In genomic region chr4:155463050-155463449, GRCm38 (mm10) we compare ENCODE assay signal across 18 mouse cellular contexts. TPM values are rescaled to one million over a fixed set of nuclear protein-coding genes. Genes with fewer than 3 reads are reported as not detected.
"Had no signal": no experiment of that assay in that cellular context is flagged by ENCODE, and none has a peak within 500 bp of the region (broad histone marks: within the 10 kb centered on the region; RNA-seq: fewer than 3 reads in every experiment).

No protein-coding gene starts in this region.

- H3K36me3 ChIP-seq: lung, embryonic 15.5 days; midbrain, embryonic 12.5 days; neural tube, embryonic 12.5 days; stomach, embryonic 15.5 days had no signal

- DNase-seq: liver, postnatal 0 days; lung, adult 2 months; lung, postnatal 14 days; lung, postnatal 36 days; midbrain, embryonic 14.5 days; right cerebral cortex, postnatal 14 days; thymus, adult 2 months; thymus, postnatal 25 days; thymus, postnatal 4 days had no signal

- ATAC-seq: liver, postnatal 0 days; lung, postnatal 0 days had no signal

- H3K4me1 ChIP-seq: lung, embryonic 15.5 days; midbrain, embryonic 12.5 days; neural tube, embryonic 12.5 days; stomach, embryonic 15.5 days had no signal

- H3K9ac ChIP-seq: liver, postnatal 0 days; lung, embryonic 15.5 days; midbrain, embryonic 12.5 days; neural tube, embryonic 12.5 days; stomach, embryonic 15.5 days had no signal

- H3K9me3 ChIP-seq: lung, embryonic 15.5 days; megakaryocyte, embryonic 14.5 days; midbrain, embryonic 12.5 days; neural tube, embryonic 12.5 days; stomach, embryonic 15.5 days had no signal

- H3K4me2 ChIP-seq: lung, embryonic 15.5 days; midbrain, embryonic 12.5 days; neural tube, embryonic 12.5 days; stomach, embryonic 15.5 days had no signal

- H3K27ac ChIP-seq: lung, embryonic 15.5 days; macrophage; midbrain, embryonic 12.5 days; neural tube, embryonic 12.5 days; stomach, embryonic 15.5 days; stomach, postnatal 0 days had no signal

- H3K27me3 ChIP-seq: lung, embryonic 15.5 days; neural tube, embryonic 12.5 days; stomach, embryonic 15.5 days had no signal

- H3K4me3 ChIP-seq: lung, embryonic 15.5 days; megakaryocyte, embryonic 14.5 days; midbrain, embryonic 12.5 days; neural tube, embryonic 12.5 days; stomach, embryonic 15.5 days had no signal

RNA-seq across cellular contexts. Expression of gene Tmem52, which starts 5.9 kb away (rescaled TPM):
- polyA plus RNA-seq: macrophage; neural tube, embryonic 12.5 days; neural tube, embryonic 14.5 days; stomach, postnatal 0 days had no signal
